11 mouse cellular contexts compared by ENCODE assay signal in genomic region chr8:95700282-95700681, GRCm38 (mm10). TPM values are rescaled to one million over a fixed set of nuclear protein-coding genes. Genes with fewer than 3 reads are reported as not detected.
DNase-seq lines count a peak whose midpoint lies in the region; ATAC-seq lines count a peak whose summit lies in the region.
"Had no signal": no experiment of that assay in that cellular context is flagged by ENCODE, and none has a peak within 500 bp of the region (broad histone marks: within the 10 kb centered on the region; RNA-seq: fewer than 3 reads in every experiment).

No protein-coding gene starts in this region.

- ATAC-seq in hindbrain, embryonic 15.5 days (ENCODE audit: low FRiP score, low read depth): no peak
- no peak for ATAC-seq in activated CD4-positive, CD25-positive, alpha-beta regulatory T cell, adult 4 months
- ATAC-seq: lung, postnatal 0 days had no signal

- peak overlapping the region; percentile 13; the same call in 1 of the 2 replicates for H3K4me2 ChIP-seq in hindbrain, embryonic 15.5 days

- H3K4me1 ChIP-seq in hindbrain, embryonic 15.5 days (replicated peaks): peaks cover 50% of the 10 kb centered on the region

- H3K27ac ChIP-seq in hindbrain, embryonic 15.5 days (replicated peaks): peak overlapping the region; percentile 65

- no peak overlapping the region for H3K4me3 ChIP-seq in hindbrain, embryonic 15.5 days

- 19% methylated on average over 9 of the region's 9 CpGs for WGBS in hindbrain, embryonic 15.5 days

- H3K36me3 ChIP-seq in hindbrain, embryonic 15.5 days: no peaks in the 10 kb centered on the region

- no peaks in the 10 kb centered on the region for H3K27me3 ChIP-seq in hindbrain, embryonic 15.5 days

- H3K9ac ChIP-seq in hindbrain, embryonic 15.5 days: no peak overlapping the region

- no peaks in the 10 kb centered on the region for H3K9me3 ChIP-seq in hindbrain, embryonic 15.5 days

- peak; percentile 5 for DNase-seq in 416B (ENCODE audit: low read depth)
- DNase-seq in ZHBTc4 (ENCODE audit: low read depth, low spot score): peak; percentile 25
- peak; percentile 48 for DNase-seq in mesoderm, embryonic 11.5 days (ENCODE audit: low read depth, low spot score)
- DNase-seq in Muller cell, postnatal 12 days (ENCODE audit: inconsistent ontology term): no peak
- DNase-seq in heart, adult 11 months: no peak
- DNase-seq in heart, adult 8-10 months (ENCODE audit: low spot score): no peak
- DNase-seq: kidney, postnatal 10 days; thymus, postnatal 36 days had no signal

RNA-seq across cellular contexts. Expression of gene Setd6, which starts 15.4 kb away (rescaled TPM):
- polyA plus RNA-seq in hindbrain, embryonic 15.5 days (2015; fragmentation: Nextera tagmentation; extraction: Ambion mirVana): 33.1 and 34.7 TPM in 2 replicates
- polyA plus RNA-seq in activated CD4-positive, CD25-positive, alpha-beta regulatory T cell, adult 4 months (2017; shearing (Covaris generic)): 10 to 100 TPM in 1 of 2 experiments, 1 to 10 TPM in 1; 6.2 to 11.7 TPM
- 10 to 100 TPM; 12.6 to 15.3 (median 14.0) TPM for total RNA-seq in heart, adult 8-10 months (2022)

RNA-seq across cellular contexts. Expression of gene Ndrg4, which starts 23.5 kb away (rescaled TPM):
- 445 and 454 TPM in 2 replicates for polyA plus RNA-seq in hindbrain, embryonic 15.5 days (2015; fragmentation: Nextera tagmentation; extraction: Ambion mirVana)
- polyA plus RNA-seq in activated CD4-positive, CD25-positive, alpha-beta regulatory T cell, adult 4 months (2017; shearing (Covaris generic)): under 1 TPM in 1 of 2 experiments, not detected in 1; 0.97 TPM
- 100 to 1,000 TPM; 116 to 156 (median 143) TPM for total RNA-seq in heart, adult 8-10 months (2022)

Comparison
In these comparisons a context has a peak if more than half of its experiments do, and no peak if none do; other contexts are left out.
1. DNase-seq: peak in 416B (single experiment), ZHBTc4 (single experiment) and mesoderm, embryonic 11.5 days (single experiment); none in Muller cell, postnatal 12 days (single experiment), heart, adult 11 months (single experiment) and heart, adult 8-10 months (single experiment).
2. RNA of gene Ndrg4, which starts 23.5 kb away (polyA plus RNA-seq): 445 to 454 TPM in hindbrain, embryonic 15.5 days; 0.97 TPM in activated CD4-positive, CD25-positive, alpha-beta regulatory T cell, adult 4 months; every median in the first group is over 100 times any median in the second.